Mouse (Mus musculus) spleen, embryonic (tissue): ENCODE results near the gene Sgca.

Experiments
- CTCF ChIA-PET: fragments of 350-600 bp; sonication (Branson Sonifier 250); formaldehyde crosslinking; loops from one replicate; lab custom pipeline; 2022; lab: Charles Lee

Gene Sgca

GRCm38 (mm10) chr11:95002705-95003104 is 26.6 kb upstream of the Sgca start:
- CTCF ChIA-PET = interaction anchor here (0.6 kb wide), 1 partner anchor 1354 kb away, joined by 4 read pairs; no protein-coding TSS in a partner anchor

DNA sequence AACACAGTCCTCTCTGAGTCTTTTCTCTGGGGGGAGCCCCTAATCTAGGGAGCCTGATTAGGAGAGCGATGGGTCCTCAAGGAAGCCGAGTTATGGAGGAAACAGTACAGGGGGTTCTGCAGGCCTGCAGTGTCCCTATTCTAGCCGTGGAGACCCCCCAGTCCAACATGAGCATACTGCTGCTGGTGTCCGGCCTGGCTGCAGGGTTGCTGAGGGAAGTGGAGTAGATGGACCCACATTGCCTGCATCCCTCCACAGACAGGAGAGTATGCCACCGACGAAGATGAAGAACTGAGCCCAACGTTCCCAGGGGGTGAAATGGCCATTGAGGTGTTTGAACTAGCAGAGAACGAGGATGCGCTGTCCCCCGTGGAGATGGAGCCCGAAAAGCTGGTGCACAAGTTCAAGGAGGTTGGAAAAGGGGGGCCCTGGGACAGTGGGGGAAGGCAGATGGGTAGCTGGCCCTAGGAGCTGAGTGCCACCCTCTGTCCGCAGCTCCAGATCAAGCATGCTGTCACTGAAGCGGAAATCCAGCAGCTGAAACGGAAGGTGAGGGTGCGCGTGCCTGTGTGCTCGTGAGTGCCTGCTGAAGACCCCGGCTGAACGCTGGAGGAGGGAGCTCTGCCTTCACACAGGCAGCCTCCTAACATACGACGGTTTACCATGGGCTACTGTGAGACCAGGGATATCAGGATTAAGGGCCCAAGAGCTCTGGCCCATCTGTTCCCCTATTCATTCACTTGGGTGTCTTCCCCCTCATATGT is 25.6 kb upstream of the Sgca start:
- CTCF ChIA-PET = interaction anchor here (0.5 to 1.0 kb wide), 3 partner anchors 11 to 1355 kb away, joined by 3 to 4 read pairs (median 4); partner anchors contain the start of gene Ppp1r9b

DNA sequence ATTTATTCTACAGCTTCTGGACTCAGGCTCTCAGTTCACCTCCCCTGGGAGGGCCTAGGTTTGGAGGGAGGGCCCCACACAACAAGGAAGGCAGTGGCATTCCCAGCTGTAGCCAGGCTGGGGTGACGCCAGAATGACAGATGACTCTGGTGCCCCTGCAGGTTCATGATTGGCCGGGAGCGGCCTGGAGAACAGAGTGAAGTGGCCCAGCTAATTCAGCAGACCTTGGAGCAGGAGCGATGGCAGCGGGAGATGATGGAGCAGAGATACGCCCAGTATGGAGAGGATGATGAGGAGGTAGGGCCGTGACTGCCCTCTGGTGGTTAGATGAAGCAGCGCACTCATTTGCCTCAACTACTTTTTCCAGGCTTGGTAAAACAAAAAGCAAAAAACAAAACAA is 24.9 kb upstream of the Sgca start:
- CTCF ChIA-PET = interaction anchor here (0.5 to 1.1 kb wide), 5 partner anchors 10 to 21 kb away, joined by 3 to 6 read pairs (median 5); partner anchors contain the start of gene Ppp1r9b

DNA sequence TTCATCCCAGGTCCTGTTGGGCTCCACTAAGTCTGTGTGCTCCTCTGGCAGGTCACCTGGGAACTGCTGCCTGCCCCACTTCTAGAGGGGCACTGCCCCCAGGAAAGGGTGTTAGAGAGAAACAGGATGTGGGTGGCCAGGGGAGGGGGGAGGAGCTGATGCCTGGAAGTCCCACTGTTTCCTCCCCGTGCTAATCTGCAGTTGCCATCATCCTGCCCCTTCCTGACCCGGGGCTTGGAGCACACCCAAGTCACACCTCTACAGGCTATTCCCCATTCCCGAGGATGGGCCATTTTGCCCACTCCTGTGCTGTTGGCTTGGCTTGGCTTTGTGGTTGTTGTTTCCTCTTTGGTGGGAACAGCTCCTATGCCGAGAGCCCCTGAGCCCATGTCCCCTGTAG is 24.4 kb upstream of the Sgca start:
- CTCF ChIA-PET = interaction anchor here (0.6 to 1.1 kb wide), 4 partner anchors 9 to 20 kb away, joined by 4 to 6 read pairs (median 6); partner anchors contain the start of gene Ppp1r9b

- CTCF ChIA-PET = interaction anchor here (0.8 to 1.1 kb wide), 2 partner anchors 9 to 11 kb away, joined by 5 to 6 read pairs; partner anchors contain the start of gene Ppp1r9b
Observed at GRCm38 (mm10) chr11:95000128-95000527, 24.0 kb upstream of the Sgca start.

DNA sequence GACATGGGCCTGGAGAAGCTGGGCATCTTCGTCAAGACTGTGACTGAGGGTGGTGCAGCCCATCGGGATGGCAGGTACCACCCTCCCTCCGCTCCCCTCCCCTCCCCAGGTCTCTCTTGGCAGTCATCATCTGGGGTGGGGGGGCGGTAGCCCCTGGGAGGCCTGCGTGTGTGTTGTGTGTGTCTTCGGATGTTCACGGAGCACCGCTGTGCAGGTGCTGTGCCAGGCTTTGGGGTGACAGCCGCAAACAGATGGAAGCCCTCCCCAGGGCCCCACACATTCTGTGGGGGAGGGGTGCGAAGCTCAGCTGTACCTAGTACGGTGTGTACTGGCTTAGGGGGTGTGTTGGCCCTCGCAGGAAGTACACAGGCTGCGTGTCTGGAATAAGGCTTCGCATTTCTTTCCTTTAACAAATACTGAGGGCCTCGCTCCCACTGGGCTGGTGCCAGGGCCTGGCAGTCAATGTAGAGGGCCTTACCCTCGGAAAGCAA is 22.0 kb upstream of the Sgca start:
- CTCF ChIA-PET = no interaction called here

DNA sequence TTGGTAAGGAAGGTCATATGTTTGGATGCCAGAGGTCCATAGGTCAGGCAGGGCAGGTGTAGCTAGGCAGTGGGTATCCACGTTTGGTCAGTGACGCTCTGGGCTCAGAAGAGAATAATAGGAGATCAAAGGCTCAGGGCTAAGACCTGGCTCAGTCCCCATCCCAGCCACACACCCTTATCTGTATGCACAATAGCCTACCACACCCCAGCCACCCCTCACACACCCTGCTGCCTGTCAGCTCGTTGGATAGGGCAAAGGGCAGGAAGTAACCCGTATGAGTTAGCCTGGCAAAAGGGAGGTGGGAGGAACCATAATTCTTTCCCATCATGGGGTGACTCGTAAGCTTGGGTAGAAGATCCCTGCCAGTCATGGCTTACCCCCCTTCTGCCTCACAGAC is 21.5 kb upstream of the Sgca start:
- CTCF ChIA-PET = no interaction called here

DNA sequence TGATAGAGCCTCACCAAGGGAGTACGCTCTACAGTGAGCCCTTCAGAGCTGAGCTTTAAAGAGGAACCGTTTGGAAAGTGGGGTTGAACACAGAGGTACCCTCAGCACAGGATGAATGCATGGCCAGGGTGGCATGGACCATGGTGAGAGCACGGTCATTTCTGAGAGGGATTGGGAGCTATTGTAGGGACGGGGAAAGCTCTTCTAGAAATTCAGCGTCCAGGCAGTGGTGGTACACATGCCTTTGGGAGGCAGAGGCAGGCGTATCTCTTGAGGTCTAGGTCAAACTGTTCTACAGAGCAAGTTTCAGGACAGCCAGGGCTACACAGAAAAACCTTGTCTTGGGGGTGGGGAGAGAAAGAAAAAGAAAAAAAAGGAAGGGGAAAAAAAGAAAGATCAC is 20.9 kb upstream of the Sgca start:
- CTCF ChIA-PET = no interaction called here

- CTCF ChIA-PET = no interaction called here
Observed at GRCm38 (mm10) chr11:94996101-94996500, 20.0 kb upstream of the Sgca start.

DNA sequence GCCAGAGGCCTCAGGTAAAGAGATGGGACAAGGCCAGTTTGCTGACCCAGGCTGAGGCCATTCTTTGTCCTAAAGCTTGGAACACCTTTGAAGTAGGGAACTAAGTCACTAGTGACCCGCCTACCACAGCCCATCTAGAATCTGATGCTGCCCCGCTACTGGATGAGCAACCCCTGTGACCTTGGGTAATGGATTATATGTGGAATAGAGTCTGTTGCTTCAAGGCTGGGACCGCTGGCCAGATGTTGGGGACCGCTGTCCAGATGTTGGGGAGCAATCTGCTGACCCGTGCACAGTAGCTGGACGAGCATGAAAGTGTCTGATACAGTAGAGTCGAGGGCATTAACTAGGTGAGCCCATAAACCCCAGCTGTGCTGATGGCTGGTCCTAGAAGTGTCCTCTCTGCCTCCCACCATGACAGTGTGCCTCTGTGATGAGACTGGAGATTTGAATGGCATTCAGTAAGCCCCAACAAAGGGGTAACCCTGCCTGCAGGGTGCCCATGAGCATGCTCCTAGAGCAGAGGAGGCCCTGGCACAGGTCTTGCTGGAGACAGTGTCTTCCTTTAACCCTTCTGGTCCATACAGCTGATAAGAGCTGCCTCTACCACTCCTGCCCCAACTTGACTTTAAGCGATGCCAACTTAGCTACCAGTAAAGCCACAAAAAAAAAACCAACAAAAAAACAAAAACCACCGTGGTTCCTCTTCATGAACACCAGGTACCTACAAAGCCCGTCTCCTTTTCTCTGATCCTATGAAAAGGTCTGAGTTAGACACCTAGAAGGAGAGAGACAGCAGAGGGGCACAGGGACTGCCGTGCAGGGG is 19.0 kb upstream of the Sgca start:
- CTCF ChIA-PET = no interaction called here

DNA sequence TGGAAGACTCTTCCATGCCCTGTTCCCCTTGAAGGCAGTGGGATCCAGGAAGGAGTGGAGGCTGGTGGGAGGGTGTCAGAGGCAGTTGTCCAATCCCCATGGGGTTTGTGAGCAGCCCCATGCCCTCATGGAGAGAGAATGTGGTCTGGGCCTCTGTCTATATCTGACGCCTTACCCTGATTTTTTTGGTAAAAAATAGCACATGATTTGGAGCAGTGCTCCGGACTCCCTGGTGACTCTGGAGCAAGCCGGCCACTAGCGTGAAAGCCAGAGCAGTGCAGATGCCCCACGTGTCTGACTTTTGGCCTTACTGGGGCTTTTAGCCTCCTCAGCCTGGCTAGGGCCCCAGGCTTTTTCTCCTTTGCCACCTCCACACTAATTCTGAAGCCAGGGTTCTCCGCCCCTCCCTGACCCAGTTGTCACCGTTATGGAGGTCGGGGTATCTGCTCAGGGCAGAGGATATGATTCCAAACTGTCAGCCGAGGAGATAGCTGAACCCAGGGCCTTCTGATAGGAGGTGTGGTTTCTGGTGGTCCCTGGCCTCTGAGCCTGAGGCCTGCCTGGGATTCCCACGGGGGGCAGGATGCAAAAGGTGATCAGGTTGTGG is 18.2 kb upstream of the Sgca start:
- CTCF ChIA-PET = interaction anchor here (0.6 kb wide), 1 partner anchor 11 kb away, joined by 3 read pairs; no protein-coding TSS in a partner anchor

DNA sequence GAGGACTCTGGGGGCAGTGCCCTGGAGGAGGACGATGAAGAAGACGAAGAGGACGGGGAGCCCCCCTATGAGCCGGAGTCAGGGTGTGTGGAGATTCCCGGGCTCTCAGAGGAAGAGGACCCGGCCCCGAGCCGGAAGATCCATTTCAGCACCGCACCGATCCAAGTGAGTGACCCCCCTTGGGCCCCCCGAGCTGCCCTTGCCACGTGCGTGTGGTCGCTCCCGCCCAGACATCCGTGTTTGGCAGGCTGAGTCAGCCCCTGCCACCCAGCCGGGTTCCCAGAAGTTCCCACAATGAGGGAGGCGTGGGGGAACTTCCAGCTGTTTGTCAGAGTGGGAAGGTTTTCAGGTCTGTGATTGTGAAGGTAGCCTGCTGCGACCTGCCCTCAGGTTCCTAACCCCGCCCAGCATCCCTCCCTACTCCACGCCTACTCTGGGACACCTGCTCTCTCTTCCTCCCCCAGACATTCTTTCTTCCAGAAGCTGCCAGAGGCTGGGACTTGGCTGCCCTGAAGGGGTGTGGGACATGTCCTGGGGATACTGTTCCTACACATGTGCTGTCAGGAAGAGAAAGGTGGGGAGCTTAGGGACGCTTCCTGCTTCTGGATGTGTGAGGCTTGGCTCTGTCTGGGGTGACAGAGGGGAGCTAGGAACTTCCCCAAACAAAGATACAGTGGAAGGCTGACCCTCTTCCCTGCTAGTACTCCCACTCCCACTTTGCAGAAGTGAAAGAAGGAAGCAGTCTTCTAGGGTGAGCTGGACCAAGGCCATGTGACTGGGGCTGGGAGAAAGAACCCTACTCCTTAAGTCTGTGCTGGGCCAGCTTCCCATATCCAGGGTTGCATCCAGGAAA is 16.9 kb upstream of the Sgca start:
- CTCF ChIA-PET = no interaction called here

DNA sequence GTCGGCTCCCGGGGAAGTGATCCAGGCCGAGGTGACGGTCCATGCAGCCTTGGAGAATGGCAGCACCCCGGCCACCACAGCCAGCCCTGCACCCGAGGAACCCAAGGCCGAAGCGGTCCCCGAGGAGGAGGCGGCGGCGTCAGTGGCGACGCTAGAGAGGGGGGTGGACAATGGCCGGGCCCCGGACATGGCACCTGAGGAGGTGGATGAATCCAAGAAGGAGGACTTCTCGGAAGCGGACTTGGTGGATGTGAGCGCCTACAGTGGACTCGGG is 16.3 kb upstream of the Sgca start:
- CTCF ChIA-PET = no interaction called here

DNA sequence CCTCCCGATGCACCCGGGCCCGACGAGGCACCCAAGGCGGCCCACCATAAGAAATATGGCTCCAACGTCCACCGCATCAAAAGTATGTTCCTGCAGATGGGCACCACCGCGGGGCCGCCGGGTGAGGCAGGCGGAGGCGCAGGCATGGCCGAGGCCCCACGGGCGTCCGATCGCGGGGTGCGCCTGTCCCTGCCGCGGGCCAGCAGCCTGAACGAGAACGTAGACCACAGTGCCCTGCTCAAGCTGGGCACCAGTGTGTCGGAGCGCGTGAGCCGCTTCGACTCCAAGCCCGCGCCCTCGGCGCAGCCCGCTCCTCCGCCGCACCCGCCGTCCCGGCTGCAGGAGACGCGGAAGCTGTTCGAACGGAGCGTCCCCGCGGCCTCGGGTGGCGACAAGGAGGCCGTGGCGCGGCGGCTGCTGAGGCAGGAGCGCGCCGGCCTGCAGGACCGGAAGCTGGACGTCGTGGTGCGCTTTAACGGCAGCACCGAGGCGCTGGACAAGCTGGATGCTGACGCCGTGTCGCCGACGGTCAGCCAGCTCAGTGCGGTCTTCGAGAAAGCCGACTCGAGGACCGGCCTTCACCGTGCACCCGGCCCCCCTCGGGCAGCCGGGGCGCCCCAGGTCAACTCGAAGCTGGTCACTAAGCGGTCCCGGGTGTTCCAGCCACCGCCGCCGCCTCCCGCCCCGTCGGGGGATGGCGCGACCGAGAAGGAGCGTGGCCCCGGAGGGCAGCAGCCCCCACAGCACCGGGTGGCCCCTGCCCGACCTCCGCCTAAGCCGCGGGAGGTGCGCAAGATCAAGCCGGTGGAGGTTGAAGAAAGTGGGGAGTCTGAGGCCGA is 15.7 kb upstream of the Sgca start:
- CTCF ChIA-PET = interaction anchor here (0.8 kb wide), 1 partner anchor 9 kb away, joined by 5 read pairs; no protein-coding TSS in a partner anchor

DNA sequence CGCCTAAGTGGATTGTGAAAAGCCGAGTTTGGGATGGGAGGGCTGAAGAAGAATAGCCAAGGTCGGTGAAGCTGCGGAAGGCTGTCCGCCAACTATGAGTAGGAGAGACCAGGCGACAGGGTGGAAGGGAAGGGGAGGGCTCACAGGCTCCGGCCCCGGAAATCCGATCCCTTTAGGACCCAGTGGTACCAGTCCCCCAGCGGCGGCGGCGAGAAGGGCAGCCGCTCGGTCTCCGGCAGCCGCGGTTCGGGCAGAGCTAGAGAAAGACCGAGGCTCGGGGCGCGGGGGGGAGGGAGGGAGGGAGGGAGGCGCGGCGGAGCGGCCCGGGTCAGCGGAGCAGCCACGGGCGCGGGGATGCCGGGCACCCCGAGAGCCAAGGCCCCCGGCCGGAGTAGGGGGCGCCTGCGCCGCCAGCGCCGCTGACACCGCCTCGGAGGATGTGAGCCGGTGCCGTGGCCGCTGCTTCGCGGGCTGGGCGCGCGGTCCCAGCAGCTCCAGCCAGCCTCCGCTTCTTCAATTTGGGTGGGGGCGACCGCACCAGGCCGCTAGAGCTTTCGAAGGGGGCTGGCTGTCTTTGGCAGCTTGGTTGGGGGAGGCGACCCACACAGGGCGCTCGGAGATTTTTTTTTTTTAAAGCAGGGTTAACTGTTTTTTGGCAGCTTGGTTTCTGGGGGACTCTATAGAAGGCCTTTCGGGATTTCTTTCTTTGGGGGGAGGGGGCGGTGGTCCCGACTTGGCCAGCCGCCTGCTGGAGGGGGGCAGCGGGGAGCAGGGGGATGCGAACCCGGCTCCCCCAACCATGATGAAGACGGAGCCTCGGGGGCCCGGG is 14.8 kb upstream of the Sgca start, which contains the start of gene Ppp1r9b:
Ppp1r9b (plus strand) TSS at position 287 of the 829 bp plus-strand sequence.
- CTCF ChIA-PET = interaction anchor here (0.6 to 0.8 kb wide), 3 partner anchors 10 to 18 kb away, joined by 3 to 5 read pairs (median 5); no protein-coding TSS in a partner anchor

- CTCF ChIA-PET = interaction anchor here (0.6 to 0.7 kb wide), 2 partner anchors 11 to 17 kb away, joined by 3 to 5 read pairs; no protein-coding TSS in a partner anchor
Observed at GRCm38 (mm10) chr11:94990102-94990748, 14.1 kb upstream of the Sgca start.

GRCm38 (mm10) chr11:94989562-94990017 is 13.5 kb upstream of the Sgca start:
- CTCF ChIA-PET = interaction anchor here (0.9 kb wide), 1 partner anchor 11 kb away, joined by 6 read pairs; no protein-coding TSS in a partner anchor
